Mouse (Mus musculus): ENCODE data around the gene Sema3a. TPM values are rescaled to one million over a fixed set of nuclear protein-coding genes. Genes with fewer than 3 reads are reported as not detected.
A peak's percentile ranks its signal among the peaks of the same experiment; 100 is the strongest.

The Sema3a gene
- polyA plus RNA-seq, 1 experiment from 2014 or later = 24.7 TPM

GRCm38 (mm10) chr5:13421276-13421925 is 296.2 kb downstream of the Sema3a start:
- H3K27me3 ChIP-seq (replicated peaks; ENCODE audit: insufficient read depth, low read length) = no peaks in the 10 kb centered on the region
- 0 out of 2 replicates have a peak overlapping the region, but pooled peaks have one; percentile 33 for H3K27ac ChIP-seq (ENCODE audit: low read length)
- ATAC-seq (no peak), DNase-seq (ENCODE audit: low spot score) (peak; percentile 26)
- no peak overlapping the region for H3K4me2 ChIP-seq (replicated peaks; ENCODE audit: low read depth, low read length)
- H3K4me3 ChIP-seq (ENCODE audit: low read depth, low read length) = no peak overlapping the region
- WGBS = 53% methylated on average over 5 of the region's 5 CpGs
- no peak overlapping the region for H3K9ac ChIP-seq (replicated peaks; ENCODE audit: low read depth)
- TF ChIP-seq EP300 (IDR thresholded peaks at IDR 0.05) = no peak
- H3K36me3 ChIP-seq (ENCODE audit: insufficient read depth, low read length) = no peaks in the 10 kb centered on the region
- H3K9me3 ChIP-seq (ENCODE audit: low read length) = no peaks in the 10 kb centered on the region
- no peaks in the 10 kb centered on the region for H3K4me1 ChIP-seq (ENCODE audit: insufficient read depth, low read depth, low read length)

GRCm38 (mm10) chr5:13428702-13429101 is 303.5 kb downstream of the Sema3a start:
- H3K36me3 ChIP-seq (ENCODE audit: insufficient read depth, low read length) = no peaks in the 10 kb centered on the region
- no peak overlapping the region for H3K4me2 ChIP-seq (replicated peaks; ENCODE audit: low read depth, low read length)
- H3K27ac ChIP-seq (ENCODE audit: low read length) = no peak overlapping the region
- ATAC-seq = no peak
- H3K9ac ChIP-seq (replicated peaks; ENCODE audit: low read depth) = no peak overlapping the region
- H3K27me3 ChIP-seq (replicated peaks; ENCODE audit: insufficient read depth, low read length) = no peaks in the 10 kb centered on the region
- TF ChIP-seq EP300 (IDR thresholded peaks at IDR 0.05) (no peak), CTCF (IDR thresholded peaks at IDR 0.05) (no peak)
- H3K4me1 ChIP-seq (ENCODE audit: insufficient read depth, low read depth, low read length) = no peaks in the 10 kb centered on the region
- H3K9me3 ChIP-seq (ENCODE audit: low read length) = no peaks in the 10 kb centered on the region
- H3K4me3 ChIP-seq (ENCODE audit: low read depth, low read length) = no peak overlapping the region
- 27% methylated on average over 1 of the region's 1 CpGs for WGBS
- DNase-seq (ENCODE audit: low spot score) = peak; percentile 44

- Histone ChIP-seq H3K36me3 (ENCODE audit: insufficient read depth, low read length) (no peaks in the 10 kb centered on the region), H3K4me2 (replicated peaks; ENCODE audit: low read depth, low read length) (no peak overlapping the region), H3K9ac (replicated peaks; ENCODE audit: low read depth) (no peak overlapping the region), H3K27me3 (replicated peaks; ENCODE audit: insufficient read depth, low read length) (no peaks in the 10 kb centered on the region), H3K27ac (ENCODE audit: low read length) (no peak overlapping the region), H3K4me3 (ENCODE audit: low read depth, low read length) (no peak overlapping the region), H3K9me3 (ENCODE audit: low read length) (no peaks in the 10 kb centered on the region), H3K4me1 (ENCODE audit: insufficient read depth, low read depth, low read length) (no peaks in the 10 kb centered on the region)
- 59% methylated on average over 2 of the region's 2 CpGs for whole genome bisulfite sequencing
- DNase-seq (ENCODE audit: low spot score) (no peak), ATAC-seq (no peak)
- TF ChIP-seq CTCF (IDR thresholded peaks at IDR 0.05) = no peak
- no peak for TF ChIP-seq EP300 (IDR thresholded peaks at IDR 0.05)
Measured at GRCm38 (mm10) chr5:13431827-13432226, 306.6 kb downstream of the Sema3a start.

GRCm38 (mm10) chr5:13432574-13432973 is 307.4 kb downstream of the Sema3a start:
- no peaks in the 10 kb centered on the region for H3K27me3 ChIP-seq (replicated peaks; ENCODE audit: insufficient read depth, low read length)
- no peaks in the 10 kb centered on the region for H3K36me3 ChIP-seq (ENCODE audit: insufficient read depth, low read length)
- H3K9me3 ChIP-seq (ENCODE audit: low read length) = no peaks in the 10 kb centered on the region
- TF ChIP-seq EP300 (IDR thresholded peaks at IDR 0.05) = no peak
- no peak for TF ChIP-seq CTCF (IDR thresholded peaks at IDR 0.05)
- no peak overlapping the region for H3K4me2 ChIP-seq (replicated peaks; ENCODE audit: low read depth, low read length)
- DNase-seq (ENCODE audit: low spot score) (no peak), ATAC-seq (no peak)
- no peak overlapping the region for H3K4me3 ChIP-seq (ENCODE audit: low read depth, low read length)
- 61% methylated on average over 3 of the region's 3 CpGs for WGBS
- H3K27ac ChIP-seq (ENCODE audit: low read length) = no peak overlapping the region
- no peaks in the 10 kb centered on the region for H3K4me1 ChIP-seq (ENCODE audit: insufficient read depth, low read depth, low read length)
- H3K9ac ChIP-seq (replicated peaks; ENCODE audit: low read depth) = no peak overlapping the region

GRCm38 (mm10) chr5:13433303-13433702 is 308.1 kb downstream of the Sema3a start:
- Histone ChIP-seq H3K4me2 (replicated peaks; ENCODE audit: low read depth, low read length) (no peak overlapping the region), H3K9me3 (ENCODE audit: low read length) (no peaks in the 10 kb centered on the region), H3K36me3 (ENCODE audit: insufficient read depth, low read length) (no peaks in the 10 kb centered on the region), H3K27ac (ENCODE audit: low read length) (no peak overlapping the region), H3K4me1 (ENCODE audit: insufficient read depth, low read depth, low read length) (no peaks in the 10 kb centered on the region), H3K4me3 (ENCODE audit: low read depth, low read length) (no peak overlapping the region), H3K9ac (replicated peaks; ENCODE audit: low read depth) (no peak overlapping the region), H3K27me3 (replicated peaks; ENCODE audit: insufficient read depth, low read length) (no peaks in the 10 kb centered on the region)
- TF ChIP-seq CTCF (IDR thresholded peaks at IDR 0.05) = no peak
- no peak for TF ChIP-seq EP300 (IDR thresholded peaks at IDR 0.05)
- no peak for ATAC-seq
- DNase-seq (ENCODE audit: low spot score) = peak; percentile 13
- WGBS = 64% methylated on average over 2 of the region's 2 CpGs

- Histone ChIP-seq H3K9me3 (ENCODE audit: low read length) (no peaks in the 10 kb centered on the region), H3K4me2 (replicated peaks; ENCODE audit: low read depth, low read length) (no peak overlapping the region), H3K36me3 (ENCODE audit: insufficient read depth, low read length) (no peaks in the 10 kb centered on the region), H3K9ac (replicated peaks; ENCODE audit: low read depth) (no peak overlapping the region), H3K4me3 (ENCODE audit: low read depth, low read length) (no peak overlapping the region), H3K27ac (ENCODE audit: low read length) (no peak overlapping the region), H3K4me1 (ENCODE audit: insufficient read depth, low read depth, low read length) (no peaks in the 10 kb centered on the region), H3K27me3 (replicated peaks; ENCODE audit: insufficient read depth, low read length) (no peaks in the 10 kb centered on the region)
- DNase-seq (ENCODE audit: low spot score) (peak; percentile 21), ATAC-seq (no peak)
- no peak for TF ChIP-seq CTCF (IDR thresholded peaks at IDR 0.05)
- TF ChIP-seq EP300 (IDR thresholded peaks at IDR 0.05) = no peak
Measured at GRCm38 (mm10) chr5:13441112-13441511, 315.9 kb downstream of the Sema3a start.

All from lung, postnatal 0 days (tissue).